In genomic region chr16:76456300-76456599, GRCm38 (mm10) we compare ENCODE assay signal across 7 mouse cellular contexts.
A peak's percentile ranks its signal among the peaks of the same experiment; 100 is the strongest.
DNase-seq lines count a peak whose midpoint lies in the region; ATAC-seq and TF ChIP-seq lines count a peak whose summit lies in the region.
"Not testable (repeated sequence)": the region's sequence is repeated elsewhere in the genome, so short reads cannot be mapped to it uniquely, and the experiment has no call there.

No protein-coding gene starts in this region.

- H3K4me2 ChIP-seq in liver, embryonic 11.5 days: peak overlapping the region; percentile 31
- peak overlapping the region; percentile 57 for H3K4me2 ChIP-seq in liver, embryonic 13.5 days
- peak overlapping the region; percentile 57 for H3K4me2 ChIP-seq in liver, embryonic 15.5 days
- peak overlapping the region; percentile 51 for H3K4me2 ChIP-seq in liver, postnatal 0 days (ENCODE audit: low read depth, low read length)
- H3K4me2 ChIP-seq in lung, embryonic 15.5 days: not testable (repeated sequence)

- TF ChIP-seq EP300 in liver, postnatal 0 days (IDR thresholded peaks at IDR 0.05; ENCODE audit: low read depth): not testable (repeated sequence)

- not testable (repeated sequence) for H3K27me3 ChIP-seq in G1E (ENCODE audit: insufficient read depth, low read length); erythroblast, embryonic 14.5 days (ENCODE audit: control insufficient read depth); liver, embryonic 11.5 days (replicated peaks; ENCODE audit: control insufficient read depth, insufficient read depth, low read length); liver, embryonic 13.5 days; liver, embryonic 15.5 days; liver, postnatal 0 days (ENCODE audit: insufficient read depth, low read length); lung, embryonic 15.5 days

- H3K9ac ChIP-seq in liver, embryonic 11.5 days (ENCODE audit: low read depth, low read length); liver, postnatal 0 days (replicated peaks); lung, embryonic 15.5 days: not testable (repeated sequence)
- peak overlapping the region; percentile 28; the same call in 1 of the 2 replicates for H3K9ac ChIP-seq in liver, embryonic 13.5 days
- H3K9ac ChIP-seq in liver, embryonic 15.5 days: 0 out of 2 replicates have a peak overlapping the region, but pooled peaks have one; percentile 10

- not testable (repeated sequence) for TF ChIP-seq CTCF in G1E (IDR thresholded peaks at IDR 0.05; ENCODE audit: low read depth, low read length); liver, postnatal 0 days (IDR thresholded peaks at IDR 0.05; ENCODE audit: low read depth)

- H3K36me3 ChIP-seq in G1E (replicated peaks); erythroblast, embryonic 14.5 days (ENCODE audit: control insufficient read depth); liver, embryonic 11.5 days (ENCODE audit: control insufficient read depth, insufficient read depth, low read length); liver, embryonic 13.5 days; liver, embryonic 15.5 days (replicated peaks); liver, postnatal 0 days (replicated peaks; ENCODE audit: insufficient read depth, low read length); lung, embryonic 15.5 days: not testable (repeated sequence)

- H3K27ac ChIP-seq in liver, embryonic 11.5 days (ENCODE audit: low read depth, low read length): peak overlapping the region; percentile 38; the same call in 1 of the 2 replicates
- peak overlapping the region; percentile 93 for H3K27ac ChIP-seq in liver, embryonic 13.5 days
- peak overlapping the region; percentile 91 for H3K27ac ChIP-seq in liver, embryonic 15.5 days (replicated peaks)
- H3K27ac ChIP-seq in liver, postnatal 0 days (ENCODE audit: low read depth): peak overlapping the region; percentile 48; the same call in 1 of the 2 replicates
- not testable (repeated sequence) for H3K27ac ChIP-seq in lung, embryonic 15.5 days

- DNase-seq in G1E (ENCODE audit: low spot score); liver, embryonic 11.5 days (ENCODE audit: low spot score); liver, embryonic 13.5 days; liver, postnatal 0 days: not testable (repeated sequence)

- H3K4me1 ChIP-seq in G1E (ENCODE audit: insufficient read depth, low read depth, low read length): peaks cover 30% of the 10 kb centered on the region
- peaks cover 68% of the 10 kb centered on the region for H3K4me1 ChIP-seq in erythroblast, embryonic 14.5 days (ENCODE audit: control insufficient read depth)
- peaks cover 15% of the 10 kb centered on the region for H3K4me1 ChIP-seq in liver, embryonic 11.5 days (replicated peaks; ENCODE audit: control insufficient read depth, insufficient read depth, low read length)
- H3K4me1 ChIP-seq in liver, embryonic 13.5 days (replicated peaks): peaks cover 64% of the 10 kb centered on the region
- H3K4me1 ChIP-seq in liver, embryonic 15.5 days (replicated peaks): peaks cover 52% of the 10 kb centered on the region
- H3K4me1 ChIP-seq in liver, postnatal 0 days (ENCODE audit: insufficient read depth): peaks cover 13% of the 10 kb centered on the region; the same call in 1 of the 2 replicates
- H3K4me1 ChIP-seq in lung, embryonic 15.5 days: peaks cover 22% of the 10 kb centered on the region

- 44% methylated on average over 2 of the region's 2 CpGs for WGBS in liver, embryonic 11.5 days
- 29% methylated on average over 2 of the region's 2 CpGs for WGBS in liver, embryonic 13.5 days (ENCODE audit: insufficient replicate concordance)
- WGBS in liver, embryonic 15.5 days (ENCODE audit: insufficient replicate concordance): 32% methylated on average over 2 of the region's 2 CpGs
- whole genome bisulfite sequencing in liver, postnatal 0 days (ENCODE audit: insufficient replicate concordance): 45% methylated on average over 2 of the region's 2 CpGs
- 53% methylated on average over 2 of the region's 2 CpGs for WGBS in lung, embryonic 15.5 days

- not testable (repeated sequence) for ATAC-seq in G1E (ENCODE audit: extremely low read depth, insufficient number of reproducible peaks, low FRiP score, poor library complexity, severe bottlenecking); liver, embryonic 11.5 days (replicated peaks; ENCODE audit: low FRiP score)
- peak; percentile 56 for ATAC-seq in liver, embryonic 13.5 days (ENCODE audit: low read depth)
- ATAC-seq in liver, embryonic 15.5 days (ENCODE audit: insufficient read depth): peak; percentile 67
- 0 out of 2 replicates have a peak, but pooled peaks have one; percentile 15 for ATAC-seq in liver, postnatal 0 days
- peak; percentile 33; the same call in 1 of the 2 replicates for ATAC-seq in lung, embryonic 15.5 days (ENCODE audit: borderline replicate concordance, extremely low read depth, low FRiP score, low TSS enrichment)

- H3K4me3 ChIP-seq in G1E (ENCODE audit: low read depth, low read length): peak overlapping the region; percentile 50; the same call in 1 of the 2 replicates
- H3K4me3 ChIP-seq in erythroblast, embryonic 14.5 days (replicated peaks): peak overlapping the region; percentile 49
- H3K4me3 ChIP-seq in liver, embryonic 11.5 days (ENCODE audit: low read depth, low read length); liver, postnatal 0 days (ENCODE audit: low read depth, low read length); lung, embryonic 15.5 days: not testable (repeated sequence)
- H3K4me3 ChIP-seq in liver, embryonic 13.5 days (replicated peaks): peak overlapping the region; percentile 20
- H3K4me3 ChIP-seq in liver, embryonic 15.5 days (replicated peaks): peak overlapping the region; percentile 18

- H3K9me3 ChIP-seq in G1E (replicated peaks); erythroblast, embryonic 14.5 days (ENCODE audit: control insufficient read depth, low read length); liver, embryonic 11.5 days (ENCODE audit: control insufficient read depth, low read length); liver, embryonic 13.5 days (replicated peaks); liver, embryonic 15.5 days (replicated peaks); liver, postnatal 0 days (ENCODE audit: low read length); lung, embryonic 15.5 days: not testable (repeated sequence)
